Mouse (Mus musculus) liver, embryonic 14.5 days (tissue): ENCODE measurements around the gene Ssbp2.

Source experiments
- CTCF ChIP-seq: IDR thresholded peaks from 2 replicates; pipeline ENCODE4 v1.5.1; 2016; ENCODE audit warnings: antibody characterized with exemption, low read depth, control low read depth
- EP300 ChIP-seq: IDR thresholded peaks from 2 replicates; pipeline ENCODE4 v1.6.1; 2016; ENCODE audit warnings: antibody characterized with exemption, low read depth

DNA sequence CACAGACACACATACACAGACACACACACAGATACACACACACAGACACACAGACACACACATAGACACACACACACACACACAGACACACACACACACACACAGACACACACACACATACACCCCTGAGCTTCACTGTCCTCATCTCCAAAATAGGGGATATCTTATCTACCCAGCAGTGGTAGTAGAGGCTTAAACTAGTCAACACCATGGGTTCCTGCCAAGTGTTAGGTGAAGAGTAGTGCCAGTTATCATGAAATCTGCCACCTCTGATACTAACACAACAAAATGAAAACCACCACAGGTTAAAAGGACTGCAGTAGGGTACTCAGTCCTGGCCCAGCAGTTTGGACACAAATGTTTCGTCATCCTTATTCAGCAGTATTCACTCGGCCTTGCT lies 43.4 kb upstream of the Ssbp2 start:
- TF ChIP-seq CTCF (no peak), EP300 (peak; percentile 8; the same call in 1 of the 2 replicates)
